Mouse (Mus musculus) neural tube, embryonic 14.5 days (tissue): ENCODE results near the gene Dock6. TPM values are rescaled to one million over a fixed set of nuclear protein-coding genes. Genes with fewer than 3 reads are reported as not detected.
"Not testable (repeated sequence)": the region's sequence is repeated elsewhere in the genome, so short reads cannot be mapped to it uniquely, and the experiment has no call there.

Experiments
- ATAC-seq: fragments of 200-750 bp; cut with Nextera tagmentation; 2 replicates; pipeline ENCODE4 v1.8.0; 2017; ENCODE audit warnings: low read depth, mild to moderate bottlenecking, moderate TSS enrichment, moderate library complexity
- H3K27ac ChIP-seq: fragments of 300-500 bp; sonication (generic); 2 replicates; pipeline ENCODE4 v1.5.1; 2014; ENCODE audit warnings: low read depth, mild to moderate bottlenecking, control low read depth, low read length, moderate library complexity, mixed read lengths
- H3K27me3 ChIP-seq: fragments of 300-500 bp; sonication (generic); 2 replicates; pipeline ENCODE4 v1.6.1; 2014; ENCODE audit warnings: low read length; ENCODE audit not compliant: control insufficient read depth, insufficient read depth
- H3K36me3 ChIP-seq: fragments of 300-500 bp; sonication (generic); 2 replicates; pipeline ENCODE4 v1.6.1; 2014; ENCODE audit warnings: low read length, mixed read lengths; ENCODE audit not compliant: control insufficient read depth, insufficient read depth
- H3K4me1 ChIP-seq: fragments of 300-500 bp; sonication (generic); 2 replicates; pipeline ENCODE4 v1.6.1; 2014; ENCODE audit warnings: low read length; ENCODE audit not compliant: control insufficient read depth, insufficient read depth
- H3K4me2 ChIP-seq: fragments of 300-500 bp; sonication (generic); 2 replicates; pipeline ENCODE4 v1.6.1; 2014; ENCODE audit warnings: mild to moderate bottlenecking, low read depth, low read length, control low read depth
- H3K4me3 ChIP-seq: fragments of 300-500 bp; sonication (generic); 2 replicates; pipeline ENCODE4 v1.5.1; 2014; ENCODE audit warnings: low read depth, low read length, control low read depth, mixed read lengths
- H3K9ac ChIP-seq: fragments of 300-500 bp; sonication (generic); replicated peaks from 2 replicates; pipeline ENCODE4 v1.6.1; 2014; ENCODE audit warnings: low read depth, mild to moderate bottlenecking, control low read depth, low read length, mixed read lengths
- H3K9me3 ChIP-seq: fragments of 300-500 bp; sonication (generic); 2 replicates; pipeline ENCODE4 v1.6.1; 2016; ENCODE audit warnings: low read length; ENCODE audit not compliant: control insufficient read depth
- WGBS: fragments of 180-500 bp; shearing (Covaris S2); extraction: QIAGEN DNeasy Blood & Tissue Kit; methylation state at CpG from one replicate; pipeline ENCODE4 v1.1.7; 2014; 5-methylcytosine and 5-hydroxymethylcytosine counted together
- polyA plus RNA-seq: library from polyadenylated mRNA; unstranded; fragments of >200 nt; fragmentation: Nextera tagmentation; extraction: Ambion mirVana; gene quantifications from 2 replicates; pipeline ENCODE4 v1.2.1, GENCODE M21; 2014

Gene Dock6
- polyA plus RNA-seq, 1 experiment from 2014 or later, result 8.2 TPM

DNA sequence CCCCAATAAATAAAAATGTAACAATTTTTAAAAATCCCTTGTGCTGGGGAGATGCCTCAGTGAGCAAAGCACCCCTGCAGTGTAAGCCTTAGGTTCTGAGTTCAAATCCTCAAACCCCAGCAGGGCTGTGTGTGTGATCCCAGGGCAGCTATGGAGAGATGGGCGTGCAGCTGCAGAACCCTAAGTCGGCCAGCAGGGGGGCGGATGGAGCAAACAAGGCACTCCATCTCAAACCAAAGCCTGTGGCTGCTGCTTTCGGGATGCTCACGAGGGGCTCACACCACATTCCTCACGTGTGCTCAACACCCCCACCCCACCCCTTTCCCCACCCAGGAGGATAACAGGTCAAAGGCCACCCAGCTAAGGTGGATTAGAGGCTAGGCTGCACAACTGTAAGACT lies 65.5 kb downstream of the Dock6 start:
- no peaks in the 10 kb centered on the region; the same call in 1 of the 2 replicates for H3K4me1 ChIP-seq
- no peaks in the 10 kb centered on the region for H3K9me3 ChIP-seq
- H3K4me3 ChIP-seq, result no peak overlapping the region
- H3K9ac ChIP-seq, result 0 out of 2 replicates have a peak overlapping the region, but pooled peaks have one; percentile 7
- no peak overlapping the region for H3K4me2 ChIP-seq
- H3K36me3 ChIP-seq, result no peaks in the 10 kb centered on the region
- H3K27ac ChIP-seq, result no peak overlapping the region
- peak; percentile 65; the same call in 1 of the 2 replicates for ATAC-seq
- no peaks in the 10 kb centered on the region for H3K27me3 ChIP-seq
- WGBS, result 8% methylated on average over 6 of the region's 6 CpGs

GRCm38 (mm10) chr9:21786309-21786708 lies 66.1 kb downstream of the Dock6 start:
- H3K27me3 ChIP-seq, H3K9me3 ChIP-seq, H3K27ac ChIP-seq, H3K9ac ChIP-seq, H3K4me1 ChIP-seq, ATAC-seq, H3K4me3 ChIP-seq, H3K36me3 ChIP-seq, H3K4me2 ChIP-seq: not testable (repeated sequence)
- 79% methylated on average over 1 of the region's 2 CpGs for WGBS

GRCm38 (mm10) chr9:21784517-21785307 lies 67.7 kb downstream of the Dock6 start:
- no peaks in the 10 kb centered on the region for H3K27me3 ChIP-seq
- H3K9ac ChIP-seq, result no peak overlapping the region
- H3K4me2 ChIP-seq, result no peak overlapping the region
- 93% methylated on average over 7 of the region's 7 CpGs for WGBS
- ATAC-seq, result no peak
- no peak overlapping the region for H3K27ac ChIP-seq
- no peak overlapping the region for H3K4me3 ChIP-seq
- no peaks in the 10 kb centered on the region for H3K36me3 ChIP-seq
- no peaks in the 10 kb centered on the region; the same call in 1 of the 2 replicates for H3K4me1 ChIP-seq
- H3K9me3 ChIP-seq, result no peaks in the 10 kb centered on the region

DNA sequence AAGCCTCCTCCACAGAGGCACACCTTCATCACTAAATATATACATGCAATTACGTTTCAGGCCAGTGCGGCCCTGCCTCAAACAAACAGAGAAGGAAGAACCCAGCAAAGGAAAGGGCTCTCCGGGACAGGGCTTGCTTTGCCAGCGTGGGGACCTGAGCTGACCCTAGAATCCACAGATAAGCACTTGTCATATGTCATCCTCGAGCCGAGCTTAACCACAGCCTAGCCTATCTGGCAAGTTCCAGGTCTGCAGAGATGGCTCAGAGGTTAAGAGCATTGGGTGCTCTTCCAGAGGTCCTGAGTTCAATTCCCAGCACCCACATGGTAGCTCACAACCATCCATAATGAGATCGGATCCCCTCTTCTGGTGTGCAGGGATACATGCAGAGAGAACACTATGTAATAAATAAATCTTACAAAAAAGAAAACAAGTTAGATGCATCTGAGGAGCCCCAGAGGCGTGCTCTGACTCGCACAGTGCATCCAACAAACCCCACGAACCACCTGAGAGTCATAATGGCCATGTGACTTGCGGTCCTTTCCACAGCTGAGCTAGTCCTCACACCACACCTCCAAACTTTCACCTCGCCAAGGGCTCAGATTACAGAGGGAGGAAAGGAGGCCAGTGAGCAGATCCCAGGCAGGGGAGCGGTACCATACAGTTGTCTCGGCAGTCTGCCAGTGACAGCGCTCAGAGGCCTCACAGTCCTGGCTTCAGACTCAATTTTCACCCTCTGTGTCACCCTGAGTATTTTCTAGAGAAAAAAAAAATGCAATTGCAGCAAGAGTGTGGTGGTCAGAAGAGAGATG lies 70.6 kb downstream of the Dock6 start:
- H3K36me3 ChIP-seq, result no peaks in the 10 kb centered on the region
- no peak for ATAC-seq
- 82% methylated on average over 15 of the region's 15 CpGs for WGBS

DNA sequence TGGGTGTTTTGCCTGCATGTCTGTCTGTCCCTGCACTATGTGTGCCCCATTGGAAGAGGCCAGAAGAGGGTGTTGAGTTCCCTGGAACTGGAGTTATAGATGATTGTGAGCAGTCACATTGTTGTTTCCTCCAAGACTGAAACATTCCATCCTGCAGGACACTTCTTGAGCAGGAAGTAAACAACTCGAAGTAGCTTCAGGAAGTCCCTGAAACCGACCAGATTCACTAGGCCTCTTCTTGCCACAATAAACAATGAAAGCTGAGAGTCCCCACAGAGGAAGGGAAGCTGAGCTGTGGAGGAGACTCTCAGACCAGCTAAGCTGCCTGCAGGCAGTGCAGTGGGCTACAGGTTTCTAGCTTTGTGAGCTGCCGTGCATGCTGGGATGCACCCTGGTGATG lies 74.7 kb downstream of the Dock6 start:
- H3K4me2 ChIP-seq, result no peak overlapping the region
- no peaks in the 10 kb centered on the region for H3K4me1 ChIP-seq
- no peak for ATAC-seq
- no peak overlapping the region for H3K4me3 ChIP-seq
- H3K27ac ChIP-seq, result no peak overlapping the region
- WGBS, result 91% methylated on average over 3 of the region's 3 CpGs
- no peaks in the 10 kb centered on the region for H3K9me3 ChIP-seq
- no peaks in the 10 kb centered on the region for H3K36me3 ChIP-seq
- H3K9ac ChIP-seq, result no peak overlapping the region
- H3K27me3 ChIP-seq, result no peaks in the 10 kb centered on the region

More for the DNA sequence above, 70.6 kb downstream of the Dock6 start:
- Histone ChIP-seq H3K27ac (no peak overlapping the region), H3K27me3 (no peaks in the 10 kb centered on the region), H3K4me1 (no peaks in the 10 kb centered on the region), H3K9me3 (no peaks in the 10 kb centered on the region), H3K4me2 (no peak overlapping the region), H3K9ac (no peak overlapping the region), H3K4me3 (no peak overlapping the region)

- H3K4me3 ChIP-seq, result no peak overlapping the region
- no peak overlapping the region for H3K4me2 ChIP-seq
- 93% methylated on average over 16 of the region's 16 CpGs for WGBS
- no peak overlapping the region for H3K27ac ChIP-seq
- H3K27me3 ChIP-seq, result no peaks in the 10 kb centered on the region
- H3K9me3 ChIP-seq, result no peaks in the 10 kb centered on the region
- H3K36me3 ChIP-seq, result no peaks in the 10 kb centered on the region
- no peak for ATAC-seq
- no peak overlapping the region for H3K9ac ChIP-seq
- no peaks in the 10 kb centered on the region for H3K4me1 ChIP-seq
Measured at GRCm38 (mm10) chr9:21774353-21774752, 78.1 kb downstream of the Dock6 start.

GRCm38 (mm10) chr9:21773396-21773795 lies 79.0 kb downstream of the Dock6 start:
- not testable (repeated sequence) for ATAC-seq, H3K27me3 ChIP-seq, H3K4me1 ChIP-seq, H3K9ac ChIP-seq, H3K9me3 ChIP-seq, H3K4me3 ChIP-seq, H3K36me3 ChIP-seq, H3K4me2 ChIP-seq, H3K27ac ChIP-seq
- 75% methylated on average over 5 of the region's 5 CpGs for WGBS

DNA sequence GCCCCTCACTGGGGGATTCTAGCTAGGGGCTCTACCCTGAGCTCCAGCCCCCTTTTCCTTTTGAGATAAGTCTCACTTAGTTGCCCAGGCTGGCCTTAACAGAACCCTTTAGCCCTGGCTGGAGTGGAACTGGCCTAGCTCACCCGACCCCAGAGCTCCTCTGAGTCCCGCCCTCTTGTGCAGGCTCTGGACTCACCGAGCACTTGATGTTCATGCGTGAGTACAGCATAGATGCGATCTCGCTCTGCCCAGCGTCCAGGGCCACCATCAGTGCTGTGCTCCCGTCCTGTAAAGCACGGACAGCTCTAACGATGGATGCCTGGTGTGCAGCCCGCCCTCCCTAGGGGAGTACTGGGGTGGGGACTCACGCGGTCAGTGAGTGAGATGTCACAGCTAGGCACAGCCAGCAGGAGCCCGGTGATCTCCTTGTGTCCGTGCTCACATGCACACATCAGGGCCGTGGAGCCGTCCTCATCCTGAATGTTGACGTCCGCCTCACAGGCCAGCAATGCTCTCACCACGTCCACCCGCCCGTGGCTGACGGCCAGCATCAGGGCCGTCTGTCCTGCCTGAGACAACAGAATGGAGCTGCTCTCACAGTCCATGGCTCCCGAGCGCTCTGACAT lies 82.8 kb downstream of the Dock6 start:
- no peak overlapping the region for H3K4me2 ChIP-seq
- H3K27ac ChIP-seq, result no peak overlapping the region
- H3K9ac ChIP-seq, result no peak overlapping the region
- H3K27me3 ChIP-seq, result no peaks in the 10 kb centered on the region
- H3K4me3 ChIP-seq, result no peak overlapping the region
- no peaks in the 10 kb centered on the region for H3K9me3 ChIP-seq
- H3K4me1 ChIP-seq, result peaks cover 8% of the 10 kb centered on the region; the same call in 1 of the 2 replicates
- WGBS, result 74% methylated on average over 26 of the region's 26 CpGs
- no peaks in the 10 kb centered on the region for H3K36me3 ChIP-seq
- 0 out of 2 replicates have a peak, but pooled peaks have one; percentile 16 for ATAC-seq
